Mouse (Mus musculus): ENCODE measurements around the gene Gaa. TPM values are rescaled to one million over a fixed set of nuclear protein-coding genes. Genes with fewer than 3 reads are reported as not detected.
"Not testable (repeated sequence)": the region's sequence is repeated elsewhere in the genome, so short reads cannot be mapped to it uniquely, and the experiment has no call there.

Gene Gaa
- total RNA-seq, 2 experiments from 2014 or later, result 25.2 to 29.4 TPM

DNA sequence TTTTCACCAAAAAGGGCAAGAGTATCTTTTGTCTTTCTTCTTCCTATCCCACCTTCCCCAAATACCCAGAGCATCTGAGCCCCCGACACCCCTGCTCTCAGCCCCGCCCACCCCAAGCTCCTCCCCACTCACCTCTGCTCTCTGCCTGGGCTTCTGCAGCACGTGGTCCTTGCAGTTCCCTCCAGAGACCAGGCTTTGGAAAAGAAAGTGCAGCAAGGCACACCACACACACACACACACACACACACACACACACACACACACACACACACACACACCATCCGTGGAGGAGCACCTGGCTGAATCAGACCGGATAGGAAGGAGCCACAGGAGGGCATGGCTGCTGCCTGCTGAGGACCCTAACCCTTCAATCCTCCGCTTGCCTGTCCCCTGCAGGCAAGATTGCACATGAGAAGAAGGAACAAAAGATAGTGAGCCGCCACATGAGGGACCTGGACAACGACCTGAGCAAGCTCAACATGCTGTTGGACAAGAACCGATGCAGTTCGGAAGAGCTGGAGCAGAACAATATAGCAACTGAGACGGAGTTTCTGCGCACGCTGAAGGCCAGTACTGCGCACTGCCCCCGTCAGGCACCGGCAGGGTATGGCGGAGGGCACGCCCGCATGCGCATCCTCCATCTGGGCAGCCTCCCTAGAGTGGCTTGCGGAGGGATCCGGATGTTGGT is 14.7 kb upstream of the Gaa start:
- ATAC-seq (replicated peaks; ENCODE audit: poor library complexity), result peak; percentile 86

DNA sequence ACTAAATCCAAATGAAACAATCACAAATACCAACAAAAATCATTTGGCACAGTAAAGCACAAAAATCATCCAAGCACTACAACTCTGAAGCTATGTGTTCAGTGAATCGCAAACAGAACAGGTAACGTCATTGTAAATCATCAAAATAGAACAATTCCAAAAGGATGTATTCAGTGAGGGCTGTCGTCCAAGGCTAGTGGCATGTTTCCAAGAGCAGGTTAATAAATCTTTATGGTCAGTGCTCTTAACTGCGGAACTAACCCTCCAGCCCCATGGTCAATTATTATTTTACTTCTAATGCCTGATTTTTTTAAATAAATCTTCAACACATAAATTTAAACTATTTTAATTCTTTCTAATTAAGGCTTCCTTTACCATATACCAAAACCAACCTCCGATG is 11.1 kb upstream of the Gaa start:
- not testable (repeated sequence) for ATAC-seq (replicated peaks; ENCODE audit: poor library complexity)

- ATAC-seq (replicated peaks; ENCODE audit: poor library complexity), result no peak
Measured at GRCm38 (mm10) chr11:119258216-119258571, 9.5 kb upstream of the Gaa start.

GRCm38 (mm10) chr11:119258572-119259322 is 8.9 kb upstream of the Gaa start:
- ATAC-seq (replicated peaks; ENCODE audit: poor library complexity), result peak; percentile 85

DNA sequence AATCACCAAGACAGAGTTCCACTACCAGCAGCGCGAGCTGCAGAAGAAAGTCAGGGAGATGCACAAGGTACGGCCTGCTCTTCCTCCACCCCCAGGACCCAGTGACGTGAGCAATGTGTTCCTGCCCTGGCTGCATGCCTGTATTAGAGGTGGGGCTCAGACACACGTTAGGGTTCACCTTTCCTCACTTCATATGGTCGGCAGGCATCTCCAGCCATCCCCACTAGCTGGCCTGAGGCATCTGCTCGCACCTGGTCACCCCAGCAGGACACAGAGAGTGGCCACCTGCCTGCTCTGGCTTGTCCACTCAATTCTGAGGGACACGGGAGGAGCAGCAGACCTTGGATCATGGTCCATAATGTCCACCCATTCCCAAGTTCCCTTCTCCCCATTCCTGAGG is 7.7 kb upstream of the Gaa start:
- ATAC-seq (replicated peaks; ENCODE audit: poor library complexity), result no peak

GRCm38 (mm10) chr11:119264413-119264812 is 3.3 kb upstream of the Gaa start:
- ATAC-seq (replicated peaks; ENCODE audit: poor library complexity), result no peak

- no peak for ATAC-seq (replicated peaks; ENCODE audit: poor library complexity)
Measured at GRCm38 (mm10) chr11:119265811-119266210, 1.9 kb upstream of the Gaa start.

DNA sequence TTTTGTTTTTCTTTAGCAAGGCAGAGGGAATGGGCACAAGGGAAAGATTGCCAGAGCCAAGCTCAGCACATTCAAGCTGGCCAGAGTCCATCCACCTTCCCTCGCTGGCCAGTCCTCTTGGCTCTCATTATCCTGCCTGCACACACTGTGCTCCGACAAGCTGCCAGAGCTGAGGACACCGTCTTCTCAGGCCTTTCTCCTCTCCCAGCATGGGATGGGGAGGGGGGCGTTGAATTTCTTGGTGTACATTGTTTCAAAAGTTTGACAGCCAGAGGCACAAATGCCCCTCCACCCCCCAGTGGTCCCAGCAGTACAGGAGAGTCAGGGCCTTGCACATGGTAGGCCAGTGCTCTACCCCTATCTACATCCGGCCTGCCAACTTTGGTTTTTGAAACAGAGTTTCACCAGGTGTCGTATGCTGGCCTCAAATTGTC is 429 bp upstream of the Gaa start:
- no peak for ATAC-seq (replicated peaks; ENCODE audit: poor library complexity)

DNA sequence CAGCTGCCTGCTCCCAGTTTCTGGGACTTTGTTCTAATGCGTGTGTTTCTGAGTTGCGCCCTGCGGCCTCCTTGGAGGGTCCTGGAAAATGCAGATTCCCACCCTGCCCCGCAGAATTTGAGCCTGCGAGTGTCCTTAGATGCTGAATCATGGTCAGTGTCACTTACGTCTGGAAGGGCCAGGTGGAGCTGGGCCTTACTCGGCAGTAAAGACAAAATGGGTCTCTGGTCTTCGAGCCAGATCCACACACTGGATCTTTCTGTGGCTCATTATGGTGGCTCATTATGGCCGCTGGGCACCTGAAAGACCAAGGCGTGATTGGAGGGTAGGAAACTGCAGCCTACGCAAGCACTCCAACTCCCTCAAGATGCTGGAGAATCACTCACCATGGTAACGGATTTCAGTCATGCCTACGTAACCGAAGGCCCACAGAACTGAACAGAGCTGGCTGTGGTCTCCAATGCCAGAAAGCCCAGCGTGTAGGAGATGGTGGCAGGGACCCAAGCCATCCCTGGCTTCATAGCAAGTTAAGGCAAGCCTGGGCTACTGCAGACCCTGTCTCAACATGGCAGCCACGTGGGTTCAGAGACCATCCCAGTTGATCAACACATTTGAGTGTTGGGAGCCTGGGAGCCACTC is 989 bp downstream of the Gaa start:
- ATAC-seq (replicated peaks; ENCODE audit: poor library complexity), result no peak

GRCm38 (mm10) chr11:119272492-119272891 is 4.8 kb downstream of the Gaa start:
- ATAC-seq (replicated peaks; ENCODE audit: poor library complexity), result not testable (repeated sequence)

DNA sequence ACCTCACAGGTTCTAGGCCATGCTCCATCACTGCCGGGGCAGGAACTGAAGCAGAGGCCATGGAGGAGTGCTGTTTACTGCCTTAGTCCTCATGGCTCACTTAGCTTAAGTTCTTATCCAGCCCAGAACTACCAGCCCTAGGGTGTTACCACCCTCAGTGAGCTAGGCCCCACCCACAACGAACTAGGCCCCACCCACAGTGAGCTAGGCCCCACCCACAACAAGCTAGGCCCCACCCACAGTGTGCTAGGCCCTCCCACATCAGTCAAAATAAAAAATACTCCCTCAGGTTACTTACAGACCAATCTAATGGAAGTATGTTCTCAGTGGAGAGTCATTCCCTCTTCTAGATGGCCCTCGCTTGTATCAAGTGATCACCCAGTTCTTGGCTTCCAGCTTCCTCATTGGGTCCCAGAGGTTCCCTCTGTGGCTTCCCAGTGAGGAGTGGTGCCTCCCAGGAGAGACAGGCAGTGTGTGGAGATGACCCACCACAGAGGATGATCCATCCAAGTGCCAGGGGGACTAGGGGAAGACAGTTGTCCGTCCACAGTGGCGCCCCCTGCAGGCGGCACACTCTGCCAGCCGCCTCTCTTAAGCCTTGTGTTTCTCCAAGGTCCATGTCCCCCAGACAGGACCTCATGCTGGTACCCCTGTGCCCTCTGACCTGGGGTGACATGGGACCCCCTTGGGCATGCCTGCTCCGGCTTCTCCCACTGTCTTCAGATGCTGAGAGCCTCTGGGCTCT is 5.7 kb downstream of the Gaa start:
- peak; percentile 72 for ATAC-seq (replicated peaks; ENCODE audit: poor library complexity)

DNA sequence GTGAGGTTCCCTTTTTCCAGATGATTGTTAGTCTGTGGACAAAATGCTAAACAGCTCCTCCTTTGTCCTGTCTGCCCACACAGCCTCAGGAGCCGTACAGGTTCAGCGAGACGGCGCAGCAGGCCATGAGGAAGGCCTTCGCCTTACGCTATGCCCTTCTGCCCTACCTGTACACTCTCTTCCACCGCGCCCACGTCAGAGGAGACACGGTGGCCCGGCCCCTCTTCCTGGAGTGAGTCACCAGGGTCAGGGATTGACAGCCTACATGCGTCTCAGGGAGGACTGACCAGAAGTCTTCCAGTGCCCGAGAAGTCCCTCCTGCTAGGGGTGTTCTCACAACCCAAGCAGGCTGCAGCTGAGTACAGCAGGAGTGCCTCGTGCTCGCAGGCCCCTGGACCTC is 13.3 kb downstream of the Gaa start:
- ATAC-seq (replicated peaks; ENCODE audit: poor library complexity), result no peak

- ATAC-seq (replicated peaks; ENCODE audit: poor library complexity), result no peak
Measured at GRCm38 (mm10) chr11:119285791-119286527, 18.3 kb downstream of the Gaa start.

GRCm38 (mm10) chr11:119287207-119287992 is 19.7 kb downstream of the Gaa start:
- ATAC-seq (replicated peaks; ENCODE audit: poor library complexity), result no peak

- not testable (repeated sequence) for ATAC-seq (replicated peaks; ENCODE audit: poor library complexity)
Measured at GRCm38 (mm10) chr11:119292861-119293260, 25.2 kb downstream of the Gaa start.

- 0 out of 2 replicates have a peak, but pooled peaks have one; percentile 3 for ATAC-seq (replicated peaks; ENCODE audit: poor library complexity)
Measured at GRCm38 (mm10) chr11:119297996-119298395, 30.3 kb downstream of the Gaa start.

- ATAC-seq (replicated peaks; ENCODE audit: poor library complexity), result no peak
Measured at GRCm38 (mm10) chr11:119298917-119299316, 31.2 kb downstream of the Gaa start.

DNA sequence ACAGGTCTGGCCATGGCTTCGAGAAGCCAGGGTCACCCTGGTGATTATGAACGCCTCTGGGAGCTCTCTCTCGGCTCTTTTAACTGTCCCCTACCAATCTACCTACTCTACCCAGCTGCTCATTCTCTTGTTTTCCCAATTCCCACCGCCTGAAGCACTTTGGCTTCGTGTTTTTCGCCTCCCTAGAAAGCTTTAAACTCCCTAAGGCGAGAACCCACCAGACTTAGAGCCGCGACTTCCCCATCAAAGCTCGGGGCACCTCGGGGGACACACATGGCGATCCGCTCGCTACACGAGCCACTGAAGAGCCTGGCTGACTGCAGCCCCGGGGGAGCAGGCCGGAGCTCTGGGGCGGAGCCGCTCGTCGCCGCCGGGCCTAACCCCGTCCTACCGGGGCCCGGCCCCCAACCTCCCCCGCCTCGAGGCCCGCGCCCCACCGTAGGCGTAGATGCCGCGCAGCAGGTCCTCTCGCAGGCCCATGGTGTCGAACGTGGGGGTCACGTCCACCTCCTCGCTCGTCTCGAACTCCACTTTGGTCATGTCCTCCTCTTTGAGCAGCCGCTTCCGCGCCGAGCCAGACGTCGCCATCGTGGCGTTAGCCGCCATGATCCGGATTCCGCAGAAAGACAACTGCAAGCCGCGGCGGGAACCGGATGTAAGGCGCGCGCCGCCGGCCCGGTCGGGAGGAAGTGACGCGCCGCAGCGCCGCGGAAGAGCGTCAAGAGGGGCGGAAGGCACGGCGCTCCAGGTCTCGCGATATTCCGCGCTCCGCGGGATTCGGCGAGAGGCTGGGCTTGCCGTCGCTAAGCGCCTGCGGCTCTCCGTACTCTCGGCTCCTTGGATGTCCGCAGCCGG is 31.9 kb downstream of the Gaa start, which contains the start of gene Eif4a3:
TSS of gene Eif4a3 (minus strand) at position 699 of the 855 bp plus-strand sequence.
- ATAC-seq (replicated peaks; ENCODE audit: poor library complexity), result peak; percentile 94

All from megakaryocyte progenitor cell, adult 5-6 weeks (primary cell).